Mouse (Mus musculus) ES-CJ7 (cell line): ENCODE measurements around the gene Tbc1d4.
"Not testable (repeated sequence)": the region's sequence is repeated elsewhere in the genome, so short reads cannot be mapped to it uniquely, and the experiment has no call there.

Source experiments
- DNase-seq: peaks from one replicate; pipeline ENCODE4 v3.0.0; 2011; ENCODE audit warnings: low read depth, low spot score

Gene Tbc1d4

GRCm38 (mm10) chr14:101595301-101596080 is 13.5 kb downstream of the Tbc1d4 start:
- DNase-seq: no peak

DNA sequence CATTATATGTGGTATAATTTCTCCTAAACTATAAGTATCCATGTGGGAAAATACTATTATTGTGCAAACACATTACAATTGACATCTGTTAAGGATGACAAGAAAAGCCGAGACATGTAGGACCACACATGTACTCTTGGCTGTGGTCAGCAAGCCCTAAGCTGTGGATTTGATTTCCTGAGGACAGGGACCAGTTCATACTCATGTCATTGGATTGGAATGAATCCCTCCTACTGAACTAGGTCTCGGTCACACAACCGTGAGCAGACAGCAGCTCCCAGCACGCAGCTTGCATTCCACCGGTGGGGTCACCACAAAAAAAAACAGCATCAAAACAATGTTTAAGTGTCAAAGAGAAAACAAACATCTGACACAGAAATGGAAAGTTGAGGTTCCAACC is 15.0 kb downstream of the Tbc1d4 start:
- no peak for DNase-seq

DNA sequence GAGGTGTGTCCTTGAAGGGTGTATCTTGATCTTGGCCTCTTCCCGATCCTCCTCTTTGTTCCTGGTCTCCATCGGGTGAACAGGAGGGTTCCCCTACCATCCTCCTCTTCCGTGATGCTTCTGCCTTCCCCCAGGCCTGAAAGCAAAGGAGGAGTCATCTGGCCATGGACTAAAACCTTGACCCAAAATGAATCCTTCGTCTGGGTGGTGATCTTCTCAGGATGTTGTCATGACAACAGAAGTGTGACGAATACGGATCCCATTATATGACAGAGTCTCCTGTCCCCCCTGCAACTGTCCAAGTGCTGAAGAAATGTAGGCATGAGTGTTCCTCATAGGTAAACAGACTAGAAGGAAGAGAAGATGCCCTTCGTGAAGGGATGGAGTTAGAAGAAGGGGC is 15.7 kb downstream of the Tbc1d4 start:
- DNase-seq: no peak

- DNase-seq: no peak
These were observed 17.9 kb downstream of the Tbc1d4 start for GRCm38 (mm10) chr14:101591101-101591500.

GRCm38 (mm10) chr14:101588209-101588991 is 20.6 kb downstream of the Tbc1d4 start:
- not testable (repeated sequence) for DNase-seq

DNA sequence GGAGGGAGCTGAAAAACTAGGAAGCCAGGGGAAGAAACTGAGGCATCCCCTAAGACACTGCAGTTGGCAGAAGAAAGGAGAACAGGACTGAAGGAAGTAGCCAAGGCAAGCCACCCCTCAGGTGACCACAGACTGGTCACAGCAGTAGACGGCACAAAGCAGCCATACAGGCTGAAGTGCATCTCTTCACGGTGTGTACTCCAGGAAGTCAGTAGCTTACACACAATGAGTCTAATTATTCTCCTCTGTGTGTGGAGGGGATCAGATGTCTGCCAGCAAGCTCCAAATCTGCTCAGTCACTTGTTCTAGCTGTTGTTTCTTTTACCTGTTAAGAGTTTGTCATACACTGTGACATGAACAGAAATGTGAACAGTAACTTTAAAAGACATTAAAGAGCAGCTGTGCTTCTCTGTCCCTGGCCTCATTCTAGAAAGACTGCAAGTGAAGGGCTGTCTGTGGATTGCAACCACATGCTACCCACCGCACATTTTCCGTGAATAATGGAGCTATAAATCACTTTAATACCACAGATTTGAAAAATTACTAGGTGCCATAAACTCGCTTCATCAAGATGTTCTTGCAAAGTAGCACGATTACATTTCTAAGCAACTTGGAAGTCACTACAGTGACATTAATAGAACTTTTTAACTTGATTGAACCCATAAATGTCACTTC is 21.5 kb downstream of the Tbc1d4 start:
- DNase-seq: not testable (repeated sequence)

- DNase-seq: no peak
These were observed 22.9 kb downstream of the Tbc1d4 start for GRCm38 (mm10) chr14:101586096-101586495.

- DNase-seq: no peak
These were observed 33.3 kb downstream of the Tbc1d4 start for GRCm38 (mm10) chr14:101575651-101576050.

GRCm38 (mm10) chr14:101574536-101574935 is 34.5 kb downstream of the Tbc1d4 start:
- no peak for DNase-seq

DNA sequence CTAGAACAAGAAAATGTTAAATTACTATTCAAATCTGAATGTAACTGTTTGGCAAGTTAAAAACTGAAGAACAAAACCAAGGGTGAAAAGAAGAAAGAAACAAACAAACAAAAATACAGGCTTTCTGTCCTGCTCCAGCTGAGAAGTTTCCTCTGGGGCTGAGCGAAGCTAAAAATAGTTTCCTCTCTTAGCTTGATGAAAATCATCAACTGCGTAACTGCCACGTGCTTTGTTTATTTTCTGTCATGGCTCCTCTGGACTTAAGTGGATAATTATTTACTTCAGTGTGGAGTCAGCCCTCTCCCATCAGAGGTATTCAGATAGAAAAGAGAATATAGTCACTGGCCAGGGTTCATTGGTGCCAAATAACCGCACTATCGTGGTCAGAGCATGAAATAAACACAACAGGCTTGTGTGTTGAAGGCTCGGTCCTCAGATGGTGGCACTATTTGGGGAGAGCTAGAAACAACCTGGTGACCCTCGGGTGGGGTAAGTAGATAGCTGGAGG is 35.8 kb downstream of the Tbc1d4 start:
- DNase-seq: no peak

GRCm38 (mm10) chr14:101568828-101569227 is 40.2 kb downstream of the Tbc1d4 start:
- DNase-seq: no peak

GRCm38 (mm10) chr14:101566717-101567116 is 42.3 kb downstream of the Tbc1d4 start:
- DNase-seq: no peak

- DNase-seq: no peak
These were observed 43.3 kb downstream of the Tbc1d4 start for GRCm38 (mm10) chr14:101565661-101566060.

DNA sequence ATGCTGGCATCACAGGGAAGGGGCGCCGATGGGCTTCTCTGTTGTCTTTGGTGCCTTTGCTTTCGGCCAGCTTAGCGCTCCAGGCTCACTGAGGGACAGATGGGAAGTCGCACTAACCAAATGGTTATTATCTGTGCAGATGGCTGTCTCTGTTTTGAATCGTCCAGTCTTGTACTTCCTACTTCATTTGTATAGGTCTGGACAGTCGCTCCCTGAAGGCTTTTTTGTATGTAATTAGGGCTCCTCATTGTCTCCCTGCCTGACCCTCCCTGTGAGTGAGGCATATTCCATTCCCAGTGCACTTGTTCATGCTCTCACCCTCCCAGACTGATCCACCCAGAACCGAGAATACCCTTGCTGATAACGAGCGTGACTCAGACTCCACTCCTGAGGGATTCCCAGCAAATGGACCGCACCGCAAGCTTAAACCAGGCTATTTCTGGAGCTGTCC is 47.7 kb downstream of the Tbc1d4 start:
- no peak for DNase-seq

DNA sequence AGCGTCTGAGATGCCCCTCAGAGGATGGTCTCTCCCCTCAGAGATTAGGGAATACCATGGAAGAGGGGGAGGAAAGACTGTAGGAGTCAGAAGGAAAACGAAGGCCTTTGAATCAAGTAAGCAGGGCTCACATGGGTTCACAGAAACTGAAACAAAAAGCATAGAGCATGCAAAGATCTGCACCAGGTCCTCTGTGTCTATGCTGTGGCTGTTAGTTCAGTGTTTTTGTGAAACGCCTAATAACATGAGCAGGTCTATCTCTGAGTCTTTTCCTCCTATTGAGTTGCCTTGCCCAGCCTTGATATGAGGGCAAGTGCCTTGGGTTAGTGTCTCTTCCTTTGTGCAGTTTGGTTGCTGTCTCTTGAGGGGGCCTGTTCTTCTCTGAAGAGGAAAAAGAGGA is 49.5 kb downstream of the Tbc1d4 start:
- no peak for DNase-seq

GRCm38 (mm10) chr14:101548885-101549573 is 60.0 kb downstream of the Tbc1d4 start:
- DNase-seq: no peak

- DNase-seq: no peak
These were observed 67.1 kb downstream of the Tbc1d4 start for GRCm38 (mm10) chr14:101541863-101542262.

- no peak for DNase-seq
These were observed 67.8 kb downstream of the Tbc1d4 start for GRCm38 (mm10) chr14:101541141-101541540.

- no peak for DNase-seq
These were observed 68.5 kb downstream of the Tbc1d4 start for GRCm38 (mm10) chr14:101540466-101540865.

DNA sequence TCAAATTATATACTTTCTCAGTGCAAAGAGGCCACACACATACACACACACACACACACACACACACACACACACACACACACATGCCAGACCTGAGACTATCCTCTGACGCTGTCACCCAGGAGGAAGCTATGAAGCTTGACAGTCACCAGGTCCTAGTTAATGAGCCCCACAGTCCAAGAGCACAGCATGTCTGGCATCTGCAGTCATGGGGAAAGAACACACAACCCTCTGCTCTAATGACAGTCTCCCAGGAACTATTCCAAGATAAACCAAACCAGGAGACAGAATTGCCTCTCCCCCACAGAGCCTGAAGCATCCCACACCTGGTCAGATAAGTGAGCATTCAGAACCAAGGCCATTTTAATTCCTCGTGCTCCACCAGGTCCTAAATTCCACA is 71.1 kb downstream of the Tbc1d4 start:
- no peak for DNase-seq

DNA sequence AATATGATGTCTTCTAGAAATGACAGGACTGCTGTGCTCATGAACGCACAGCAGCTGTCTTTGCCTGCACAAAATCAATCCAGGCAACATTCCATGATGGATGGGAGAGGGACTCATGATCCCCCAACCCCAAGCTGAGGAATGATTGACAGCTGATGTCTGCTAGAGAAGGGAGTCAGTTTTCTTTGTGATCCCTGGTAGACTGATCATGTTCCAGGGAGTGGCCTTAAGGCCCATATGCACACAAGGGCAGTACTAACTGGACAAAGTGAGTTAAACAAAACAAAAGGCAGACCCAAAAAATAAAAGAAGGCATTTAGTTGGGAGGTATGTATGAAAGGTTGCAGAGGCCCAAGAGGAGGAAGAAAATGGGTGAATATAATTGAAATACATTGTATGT is 71.6 kb downstream of the Tbc1d4 start:
- no peak for DNase-seq
